Mouse (Mus musculus): Measurements from ENCODE around the gene Exosc7. TPM values are rescaled to one million over a fixed set of nuclear protein-coding genes. Genes with fewer than 3 reads are reported as not detected.

Gene Exosc7
- 10 to 100 TPM; 50.1 to 62.1 TPM for total RNA-seq (2023)

GRCm38 (mm10) chr9:123112805-123113521 is at the start of gene Exosc7, which contains the start of gene Zdhhc3:
Exosc7 (plus strand) TSS chr9:123113215.
Zdhhc3 (minus strand) TSS chr9:123113205.

GRCm38 (mm10) chr9:123150241-123151020 is 37.4 kb downstream of the Exosc7 start, which contains the start of gene Clec3b:
Clec3b (plus strand) TSS chr9:123150946.

Other genes starting within 250 kb of the Exosc7 start
- gene Zfp445, start 247.2 kb upstream of the Exosc7 start, total RNA-seq (2023): 100 to 1,000 TPM; 136 to 137 TPM
- 1 to 10 TPM; 5.2 to 6.1 TPM for gene Zkscan7, start 227.5 kb upstream of the Exosc7 start, total RNA-seq (2023)
- not detected for gene Zfp105, start 190.1 kb upstream of the Exosc7 start, total RNA-seq (2023)
- gene 1110059G10Rik, start 162.2 kb upstream of the Exosc7 start, total RNA-seq (2023): 10 to 100 TPM; 42.5 to 43.6 TPM
- 10 to 100 TPM in 1 of 2 experiments, 1 to 10 TPM in 1; 2.3 to 10.9 TPM for gene Kif15, start 162.2 kb upstream of the Exosc7 start, total RNA-seq (2023)
- 10 to 100 TPM; 17.7 to 21.4 TPM for gene Tmem42, start 91.9 kb upstream of the Exosc7 start, total RNA-seq (2023)
- gene Tgm4, start 78.5 kb upstream of the Exosc7 start, total RNA-seq (2023): 1 to 10 TPM in 1 of 2 experiments, under 1 TPM in 1; 0.96 to 4.1 TPM
- gene Zdhhc3, start within 50 bp of the Exosc7 start, total RNA-seq (2023): 10 to 100 TPM; 56.6 to 57.0 TPM
- 1 to 10 TPM in 1 of 2 experiments, not detected in 1; 1.2 TPM for gene Clec3b, start 37.7 kb downstream of the Exosc7 start, total RNA-seq (2023)
- under 1 TPM; 0.30 to 0.44 TPM for gene Cdcp1, start 102.8 kb downstream of the Exosc7 start, total RNA-seq (2023)
- gene Tmem158, start 147.5 kb downstream of the Exosc7 start, total RNA-seq (2023): 1 to 10 TPM; 1.4 to 1.8 TPM